Mouse (Mus musculus): Measurements from ENCODE around the gene Fer1l5. TPM values are rescaled to one million over a fixed set of nuclear protein-coding genes. Genes with fewer than 3 reads are reported as not detected.

Gene Fer1l5
- 1.5 TPM for polyA plus RNA-seq (2017; shearing (Covaris generic))

DNA sequence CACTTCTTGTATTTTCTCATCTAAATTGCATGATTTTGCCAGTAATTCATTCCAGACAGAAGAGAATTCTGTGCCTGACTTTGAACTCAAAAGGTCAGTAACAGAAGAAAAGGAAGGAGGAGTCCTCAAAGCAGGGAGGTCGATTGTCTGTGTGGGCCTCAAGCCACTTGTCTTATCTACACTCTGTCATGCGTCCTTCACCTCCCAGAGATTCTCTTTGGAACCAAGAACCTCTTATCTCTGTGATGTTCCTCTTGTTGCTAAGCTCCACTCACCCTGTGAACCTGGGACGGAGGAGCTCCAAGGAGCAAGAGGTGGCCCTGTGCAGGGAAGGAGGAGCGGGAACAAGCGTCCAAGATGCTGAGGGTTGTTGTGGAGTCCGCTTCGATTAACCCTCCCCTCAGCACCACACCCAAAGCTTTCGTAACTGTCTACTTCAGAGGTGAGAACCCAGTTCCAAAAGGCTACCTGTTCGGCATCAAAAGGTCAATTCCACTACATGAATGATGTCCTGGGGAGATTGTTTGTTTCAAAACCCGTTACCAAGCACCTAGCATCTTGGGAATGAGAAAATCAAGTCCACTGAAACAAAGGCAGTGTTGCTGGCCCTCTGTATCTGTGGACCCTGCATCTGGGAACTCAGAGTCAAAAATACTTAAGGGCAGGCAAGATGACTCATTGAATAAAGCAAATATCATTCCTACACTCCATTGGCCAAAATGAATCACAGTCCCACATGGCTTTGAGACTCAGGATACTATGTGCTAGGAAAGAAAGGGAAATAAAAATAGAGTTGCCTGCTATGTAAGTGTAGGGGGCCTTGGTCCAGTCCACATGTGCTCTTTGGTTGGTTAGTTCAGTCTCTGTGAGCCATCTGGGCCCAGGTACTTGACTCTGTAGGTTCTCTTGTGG lies at the start of gene Fer1l5:
Gene Fer1l5 (plus strand): TSS at position 358 of the 912 bp plus-strand sequence.

DNA sequence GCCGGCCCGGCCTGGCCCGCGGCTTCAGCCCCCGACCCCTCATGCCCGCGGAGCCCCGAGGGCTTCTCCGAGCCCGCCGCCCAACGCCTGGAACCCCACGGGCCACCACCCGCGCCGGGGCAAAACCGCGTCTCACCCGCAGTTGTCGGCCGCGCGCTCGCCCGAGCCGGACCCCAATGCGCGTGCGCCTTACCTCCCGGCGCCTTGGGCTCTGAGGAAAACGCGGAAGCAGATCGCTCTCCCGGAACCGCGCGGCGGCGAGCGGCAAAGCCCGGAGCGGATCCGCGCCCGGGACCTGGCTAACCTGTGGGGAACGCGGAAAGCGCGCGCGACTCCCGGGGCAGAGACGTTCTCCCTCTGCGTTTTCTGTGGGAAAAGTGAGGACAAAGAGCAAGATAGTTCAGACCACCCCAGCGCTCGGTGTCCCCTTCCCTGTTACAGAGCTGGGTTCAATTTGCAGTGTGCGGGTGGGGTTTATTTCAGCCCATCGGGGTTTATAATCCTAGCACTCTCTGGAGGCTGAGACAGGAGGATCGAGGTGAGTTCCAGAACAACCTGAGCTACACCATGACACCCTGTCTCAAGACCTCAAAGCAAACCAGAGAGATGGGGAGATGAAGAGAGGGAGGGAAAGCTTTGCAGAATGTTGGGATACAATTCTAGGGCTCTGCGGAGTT lies 3.0 kb upstream of the Fer1l5 start, which contains the start of gene Kansl3:
Gene Kansl3 (minus strand): TSS at position 213 of the 677 bp plus-strand sequence.

DNA sequence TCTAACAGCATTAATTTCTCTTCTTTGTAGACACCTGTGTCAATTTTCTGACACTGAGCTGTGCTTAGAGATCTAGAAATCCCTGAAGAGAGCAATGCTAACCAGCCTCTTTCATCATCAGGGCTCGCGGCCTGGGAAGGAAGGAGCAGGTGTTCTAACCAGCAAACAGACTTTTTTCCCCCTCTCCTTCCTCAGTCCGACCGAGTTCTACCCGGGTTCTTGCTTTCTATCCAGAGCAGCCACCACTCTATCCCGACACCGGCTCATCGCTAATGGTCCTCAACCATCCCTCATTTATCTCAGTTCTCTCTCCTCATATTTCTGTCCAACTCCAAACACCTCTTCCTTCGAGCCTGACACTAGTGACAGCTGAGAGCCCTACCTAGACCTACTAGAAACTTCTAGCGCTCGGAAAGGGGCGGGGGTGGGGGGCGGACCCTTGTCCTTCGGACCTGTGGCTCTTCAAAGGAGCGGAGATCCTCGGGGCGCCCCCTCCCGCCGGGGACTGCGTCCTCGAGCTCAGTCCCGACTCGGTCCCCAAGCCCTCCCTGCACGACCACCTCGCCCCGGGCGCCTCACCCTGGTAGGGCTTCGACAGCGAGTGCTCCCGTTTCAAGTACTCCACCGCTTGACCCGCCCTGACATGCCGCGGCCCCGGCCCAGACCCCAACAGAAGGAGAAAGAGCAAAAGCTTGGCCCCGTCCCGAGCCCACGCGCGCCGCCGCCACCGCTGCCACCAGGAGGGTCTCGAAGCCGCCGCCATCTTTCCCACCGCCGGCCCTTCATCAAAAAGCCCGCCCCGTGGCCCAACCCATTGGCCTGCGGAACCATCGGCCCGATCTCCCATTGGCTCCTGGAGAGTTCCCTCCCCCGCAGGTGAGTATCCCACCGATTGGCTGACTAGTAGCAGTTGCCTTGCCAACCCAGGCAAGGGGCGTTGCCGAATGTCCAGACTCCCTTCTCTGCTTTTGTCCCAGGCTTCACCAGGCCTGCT lies 72.7 kb downstream of the Fer1l5 start, which contains the start of gene Lman2l:
Gene Lman2l (minus strand): TSS at position 801 of the 994 bp plus-strand sequence.

GRCm38 (mm10) chr1:36471181-36472105 lies 99.4 kb downstream of the Fer1l5 start, which contains the start of gene Cnnm4:
Cnnm4 (plus strand) TSS chr1:36471620.

Other genes with a start within 250 kb of the Fer1l5 start
- 70.9 TPM for gene Uggt1, start 127.6 kb upstream of the Fer1l5 start, polyA plus RNA-seq (2017; shearing (Covaris generic))
- 144 TPM for gene Neurl3, start 97.6 kb upstream of the Fer1l5 start, polyA plus RNA-seq (2017; shearing (Covaris generic))
- gene Arid5a, start 64.6 kb upstream of the Fer1l5 start, polyA plus RNA-seq (2017; shearing (Covaris generic)): 158 TPM
- 71.1 TPM for gene Kansl3, start 3.1 kb upstream of the Fer1l5 start, polyA plus RNA-seq (2017; shearing (Covaris generic))
- 36.5 TPM for gene Lman2l, start 73.0 kb downstream of the Fer1l5 start, polyA plus RNA-seq (2017; shearing (Covaris generic))
- 2.2 TPM for gene Cnnm4, start 99.3 kb downstream of the Fer1l5 start, polyA plus RNA-seq (2017; shearing (Covaris generic))
- 3.3 TPM for gene Cnnm3, start 139.6 kb downstream of the Fer1l5 start, polyA plus RNA-seq (2017; shearing (Covaris generic))
- 28.9 TPM for gene Ankrd23, start 164.6 kb downstream of the Fer1l5 start, polyA plus RNA-seq (2017; shearing (Covaris generic))
- gene Gm42417, start 167.1 kb downstream of the Fer1l5 start, polyA plus RNA-seq (2017; shearing (Covaris generic)): not detected
- gene Ankrd39, start 175.2 kb downstream of the Fer1l5 start, polyA plus RNA-seq (2017; shearing (Covaris generic)): 46.5 TPM
- 1.00 TPM for gene Sema4c, start 186.1 kb downstream of the Fer1l5 start, polyA plus RNA-seq (2017; shearing (Covaris generic))